Mouse (Mus musculus) 416B (cell line): ENCODE results near the gene Fhit.

Experiments used
- DNase-seq: peaks from one replicate; pipeline ENCODE4 v3.0.0; 2011; ENCODE audit warnings: low read depth

The Fhit gene

DNA sequence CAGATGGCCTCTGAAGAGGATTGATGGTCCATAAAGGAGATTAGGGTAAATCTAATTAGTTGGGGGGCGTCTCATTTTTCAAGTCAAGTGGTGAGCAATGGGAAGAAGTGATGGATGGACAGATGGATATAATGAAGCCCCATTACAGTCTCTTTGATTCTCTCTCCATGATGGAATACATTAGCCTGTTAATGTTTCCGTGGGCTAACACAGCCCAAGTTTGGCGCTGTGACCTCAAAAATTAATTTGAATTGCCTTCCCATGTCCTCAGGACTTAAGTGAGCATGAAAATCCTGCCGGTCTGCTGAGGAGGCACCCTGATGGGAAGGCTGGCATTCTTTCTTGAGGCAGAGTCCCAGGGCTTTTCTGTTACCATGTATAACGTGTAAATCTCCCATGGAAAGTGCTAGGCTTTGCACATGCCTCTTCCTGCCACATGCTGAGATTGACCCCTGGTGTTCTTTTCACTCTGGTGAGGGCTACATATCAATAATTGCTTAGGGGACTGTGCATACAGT lies 1564.3 kb downstream of the Fhit start:
- DNase-seq, result no peak

DNA sequence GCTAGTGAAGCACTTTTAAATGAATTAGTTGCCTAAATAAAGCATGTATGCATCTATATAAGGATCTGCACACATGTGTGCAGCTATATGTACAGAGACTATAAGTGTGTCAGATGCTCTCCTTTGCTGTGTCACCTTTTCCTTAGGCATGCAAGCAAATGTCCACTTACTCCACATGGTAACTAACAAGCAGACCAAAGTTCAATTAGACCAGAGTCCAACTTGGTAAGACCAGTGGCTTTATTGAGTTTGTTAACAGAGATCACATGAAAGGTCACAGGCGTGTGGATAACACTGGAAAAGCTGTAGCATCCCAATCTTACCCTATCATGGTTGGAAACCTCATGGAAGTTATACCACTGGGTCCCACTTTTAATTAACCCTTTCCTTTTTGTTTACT lies 1572.7 kb downstream of the Fhit start:
- DNase-seq, result no peak

DNA sequence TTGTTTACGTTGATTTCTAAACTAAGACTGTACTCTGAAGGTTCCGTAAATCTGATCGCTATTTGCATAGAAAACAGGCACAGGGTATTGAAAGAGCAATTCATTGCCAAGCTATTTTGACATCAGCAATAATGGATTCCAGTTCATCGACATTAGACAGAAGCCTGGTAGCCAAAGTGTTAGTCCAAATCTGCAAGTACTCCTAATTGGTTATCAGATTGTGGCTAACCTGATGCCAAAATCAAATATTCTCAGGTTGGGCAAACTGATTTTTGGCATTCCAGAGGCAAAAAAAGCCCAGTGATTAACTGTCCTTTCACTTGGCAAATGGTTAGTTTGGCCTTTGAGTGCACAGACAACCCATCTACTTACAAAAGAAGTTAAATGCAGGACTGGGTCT lies 1573.9 kb downstream of the Fhit start:
- no peak for DNase-seq

DNA sequence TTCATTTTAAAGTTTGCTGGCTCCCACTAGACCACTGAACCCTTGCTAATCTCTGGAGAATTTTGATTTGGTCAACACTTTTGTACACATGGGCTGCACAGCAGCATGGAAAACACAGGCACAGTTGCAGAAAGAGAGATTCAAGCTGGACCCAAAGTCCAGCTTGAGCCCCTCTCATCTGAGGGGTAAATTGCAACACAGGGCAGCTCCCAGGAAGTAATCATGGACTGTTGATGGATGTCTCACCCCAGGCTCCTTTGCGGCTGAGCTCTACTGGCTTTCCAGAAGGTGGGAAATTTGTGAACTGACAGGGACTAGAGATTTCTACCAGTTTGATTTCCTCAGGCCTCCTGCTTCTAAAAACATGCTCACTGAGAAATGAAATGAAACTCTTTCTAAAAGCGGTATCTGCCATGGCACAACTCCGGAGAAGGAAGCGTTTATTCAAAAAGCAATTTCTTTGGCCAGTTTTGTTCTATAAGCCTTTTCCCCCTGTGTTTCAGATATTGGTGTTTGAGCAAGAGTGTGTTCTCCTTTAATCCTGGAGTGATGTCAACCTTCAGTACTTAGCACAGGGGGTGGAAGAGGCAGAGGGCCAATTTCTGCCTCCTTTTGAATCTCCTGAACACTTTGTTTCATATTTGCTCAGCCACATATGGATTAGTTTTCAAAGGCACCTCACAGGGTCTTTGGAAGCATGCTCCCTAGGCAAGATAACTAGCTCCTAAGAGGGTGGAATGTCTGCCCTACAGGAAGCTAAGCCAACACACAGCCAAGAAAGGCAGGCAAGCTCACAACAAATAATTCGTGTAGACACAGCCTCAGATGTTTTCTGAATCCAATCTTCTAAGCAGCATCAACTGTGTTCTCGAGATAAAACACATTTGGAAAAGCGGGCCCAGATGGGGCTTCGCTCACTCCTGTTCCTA lies 1578.3 kb downstream of the Fhit start:
- no peak for DNase-seq

DNA sequence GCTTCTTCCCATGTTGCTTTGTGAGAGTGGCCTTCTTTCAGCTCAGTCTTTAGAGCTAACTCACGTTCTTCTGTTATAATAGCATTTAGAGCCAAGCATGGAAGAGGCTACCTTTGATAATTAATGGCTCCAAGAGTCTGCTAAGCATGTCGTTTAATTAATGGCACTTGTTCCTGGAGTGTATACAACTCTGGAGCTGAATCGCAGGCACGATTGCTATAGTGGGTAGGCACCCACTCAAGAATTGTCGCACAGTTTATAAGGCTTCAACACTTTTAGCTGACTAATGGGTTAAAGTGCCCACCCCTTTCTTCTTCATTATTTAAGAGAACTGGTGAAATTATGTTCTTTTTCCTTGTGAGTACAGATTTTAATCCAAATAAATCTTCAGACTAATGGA lies 1605.5 kb downstream of the Fhit start:
- no peak for DNase-seq

DNA sequence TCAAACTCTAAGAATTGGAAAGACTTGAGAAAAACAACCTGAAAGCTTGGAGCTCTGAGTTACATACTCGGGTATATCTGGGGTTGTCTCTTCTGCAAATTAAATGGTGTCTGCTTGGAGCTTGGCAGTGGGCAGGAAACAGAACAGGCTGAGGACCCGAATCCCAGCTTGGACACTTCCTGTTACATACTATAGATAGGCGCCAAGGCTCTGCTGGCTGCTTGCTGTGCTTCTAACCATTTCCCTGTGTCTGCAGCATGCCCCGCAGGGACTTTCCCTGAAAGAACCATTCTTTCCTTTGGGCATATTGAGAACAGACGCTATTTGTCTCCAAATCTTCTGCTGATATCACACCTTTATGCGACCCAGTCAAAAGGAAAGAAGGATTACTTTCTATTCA lies 1606.0 kb downstream of the Fhit start:
- DNase-seq, result no peak

DNA sequence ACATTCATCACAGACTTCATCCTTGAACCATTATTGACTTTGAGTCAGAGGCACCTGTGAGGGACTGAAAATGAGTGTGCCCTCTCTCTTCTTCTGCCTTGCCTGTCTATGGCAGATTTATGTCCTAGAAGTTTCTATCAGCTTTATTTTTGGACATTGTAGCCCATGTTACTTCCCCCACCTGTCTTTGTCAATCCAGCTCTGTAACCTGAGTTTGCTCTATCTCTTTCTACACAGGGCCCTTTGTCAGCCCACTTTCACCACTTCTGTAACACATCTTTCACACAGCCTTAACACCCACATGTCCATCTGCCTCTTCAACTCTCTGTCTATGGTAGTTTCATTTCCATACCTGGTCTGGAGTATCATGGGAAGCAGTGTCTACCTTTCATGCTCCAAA lies 1609.7 kb downstream of the Fhit start:
- no peak for DNase-seq

DNA sequence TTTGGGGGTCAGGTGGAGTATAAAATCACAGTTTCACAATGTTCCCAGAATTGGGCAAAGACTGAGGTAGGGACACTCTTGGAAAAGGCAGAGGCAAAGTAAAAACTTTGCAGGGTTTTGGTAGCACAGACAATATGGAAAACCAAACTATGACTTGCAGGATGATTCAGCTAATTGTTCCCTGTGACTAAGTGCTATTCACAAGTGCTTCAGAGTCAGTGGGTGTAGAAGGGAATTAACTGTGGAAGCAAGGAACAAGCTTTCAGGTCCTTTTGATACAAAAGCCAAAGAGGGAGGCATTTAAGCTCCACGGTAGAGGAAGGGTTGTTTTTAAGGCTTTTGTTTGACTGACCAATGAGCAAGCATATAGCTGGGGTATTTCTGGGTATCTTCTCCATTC lies 1613.9 kb downstream of the Fhit start:
- DNase-seq, result peak; percentile 5

DNA sequence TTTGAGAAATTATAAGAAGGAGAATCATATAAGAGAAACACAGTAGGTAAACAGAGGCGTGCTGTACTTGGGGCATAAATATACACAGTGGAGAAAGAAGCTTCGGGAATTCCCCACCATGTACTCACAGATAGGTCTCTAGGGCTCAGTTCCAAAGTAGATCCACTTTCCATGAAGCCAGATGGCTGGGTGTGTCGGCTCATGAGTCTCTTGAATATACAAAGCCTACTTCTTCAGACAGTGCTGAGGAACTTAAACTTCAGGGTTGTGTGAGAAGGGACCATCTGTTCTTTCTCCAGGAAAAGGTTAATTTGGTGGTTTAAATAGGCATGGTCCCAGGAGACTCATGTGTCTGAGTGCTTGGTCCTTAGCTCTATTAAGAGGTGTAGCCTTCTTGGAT lies 1617.5 kb downstream of the Fhit start:
- DNase-seq, result no peak

DNA sequence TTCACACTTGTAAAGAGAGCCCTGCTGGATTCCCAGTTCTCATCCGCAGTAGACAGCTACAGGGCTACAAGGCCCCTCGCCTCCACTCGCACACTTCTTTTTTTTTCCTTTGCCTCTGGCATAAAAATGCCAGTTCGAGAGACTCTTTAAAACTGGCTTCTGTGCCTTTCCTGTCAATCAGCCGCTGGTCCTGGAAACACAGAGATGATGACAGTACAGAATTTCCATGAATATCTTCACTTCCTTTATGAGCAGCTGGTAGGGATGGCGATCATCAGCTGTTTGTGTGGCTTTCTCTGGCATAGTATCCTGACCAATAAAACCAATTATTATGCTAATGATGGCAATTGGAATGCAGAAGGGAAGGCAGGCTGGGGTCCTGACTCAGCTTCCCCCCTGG lies 1626.3 kb downstream of the Fhit start:
- no peak for DNase-seq

DNA sequence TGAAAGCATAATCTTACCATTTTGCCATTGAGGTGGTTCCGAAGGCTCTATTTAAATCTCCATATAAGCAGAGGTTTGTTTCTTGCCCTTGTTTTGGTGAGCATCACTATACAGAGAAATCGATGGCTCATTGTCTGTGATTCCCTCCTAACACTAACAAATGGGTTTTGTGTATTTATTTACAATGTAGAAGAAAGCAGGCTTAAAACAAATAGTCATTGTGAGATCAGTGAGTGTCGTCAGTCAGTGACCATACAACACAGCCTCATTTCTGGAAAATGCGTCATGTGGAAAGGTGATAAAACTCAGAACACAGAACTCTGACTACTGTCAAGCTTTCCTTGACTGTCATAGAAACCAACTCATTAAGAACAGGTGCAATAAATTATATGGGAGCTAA lies 1632.6 kb downstream of the Fhit start:
- no peak for DNase-seq

DNA sequence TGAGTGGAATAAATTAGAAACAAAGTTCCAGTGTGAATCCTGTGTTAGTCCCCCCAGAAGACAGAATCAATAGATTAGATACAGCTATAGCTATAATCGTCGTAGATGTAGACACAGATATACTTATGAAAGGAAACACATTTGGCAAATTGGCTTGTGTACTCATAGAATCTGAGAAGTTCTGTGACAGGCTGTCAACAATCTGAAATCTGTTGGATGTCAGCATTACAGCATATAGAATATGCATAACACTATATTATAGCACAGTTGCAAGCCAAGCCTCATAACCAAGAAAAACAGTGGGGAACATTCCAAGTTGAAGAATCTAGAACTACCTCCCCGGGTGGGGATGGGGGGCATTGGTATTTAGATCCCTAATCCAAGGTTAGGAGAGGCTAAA lies 1635.7 kb downstream of the Fhit start:
- no peak for DNase-seq

DNA sequence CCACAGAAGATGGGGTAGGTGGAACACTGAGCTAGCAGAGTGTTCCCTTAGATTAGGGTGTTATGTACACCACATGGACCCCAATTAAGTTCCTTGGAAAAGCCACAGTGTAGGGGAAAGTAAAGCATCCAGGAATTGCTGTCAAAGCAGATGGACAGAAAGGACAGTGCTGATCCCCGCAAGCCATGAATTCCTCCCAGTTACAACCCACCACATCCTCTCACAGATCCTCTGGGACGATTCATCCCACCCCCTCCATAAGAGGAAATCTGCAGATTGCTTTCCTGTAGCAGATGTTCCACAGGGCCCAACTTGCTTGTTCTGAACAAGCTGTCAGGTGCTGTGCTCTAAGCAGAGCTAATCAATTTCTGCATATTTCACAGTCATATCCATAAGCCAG lies 1644.2 kb downstream of the Fhit start:
- no peak for DNase-seq

DNA sequence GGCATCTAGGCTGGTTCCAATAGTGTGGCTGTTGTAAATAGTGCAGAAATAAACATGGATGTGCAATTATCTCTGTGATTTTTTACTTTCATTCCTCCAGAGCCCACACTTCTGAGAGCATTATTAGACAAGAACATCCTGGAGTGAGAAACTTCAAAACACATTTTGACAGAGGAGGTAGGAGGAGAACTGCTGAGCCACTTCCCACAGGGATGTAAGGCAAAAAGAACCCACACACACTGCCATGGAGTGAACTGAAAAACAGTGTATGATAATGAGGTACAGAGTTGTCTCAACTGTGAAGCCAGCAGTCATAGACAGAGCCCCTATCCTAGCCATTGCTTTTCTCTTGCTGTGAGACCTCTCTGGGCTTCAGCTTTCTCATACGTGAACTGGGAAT lies 1652.2 kb downstream of the Fhit start:
- no peak for DNase-seq
